In genomic region chr11:76569436-76569835, GRCm38 (mm10) we compare ENCODE assay signal across 9 mouse cellular contexts. TPM values are rescaled to one million over a fixed set of nuclear protein-coding genes. Genes with fewer than 3 reads are reported as not detected.
A peak's percentile ranks its signal among the peaks of the same experiment; 100 is the strongest.
DNase-seq lines count a peak whose midpoint lies in the region; ATAC-seq lines count a peak whose summit lies in the region.
"Had no signal": no experiment of that assay in that cellular context is flagged by ENCODE, and none has a peak within 500 bp of the region (broad histone marks: within the 10 kb centered on the region; RNA-seq: fewer than 3 reads in every experiment).

No protein-coding gene starts in this region.

- 44% methylated on average over 3 of the region's 3 CpGs for WGBS in kidney, embryonic 14.5 days
- 37% methylated on average over 3 of the region's 3 CpGs for WGBS in embryonic facial prominence, embryonic 13.5 days
- WGBS in hindbrain, embryonic 16.5 days: 31% methylated on average over 3 of the region's 3 CpGs
- 37% methylated on average over 3 of the region's 3 CpGs for WGBS in neural tube, embryonic 14.5 days

- H3K27me3 ChIP-seq in kidney, embryonic 14.5 days (ENCODE audit: control insufficient read depth, insufficient read depth, low read length): no peaks in the 10 kb centered on the region
- peaks cover 7% of the 10 kb centered on the region; the same call in 1 of the 2 replicates for H3K27me3 ChIP-seq in embryonic facial prominence, embryonic 13.5 days
- H3K27me3 ChIP-seq in hindbrain, embryonic 16.5 days (replicated peaks; ENCODE audit: control insufficient read depth, insufficient read depth, low read length): no peaks in the 10 kb centered on the region
- no peaks in the 10 kb centered on the region for H3K27me3 ChIP-seq in neural tube, embryonic 14.5 days (ENCODE audit: control insufficient read depth, insufficient read depth, low read length)

- DNase-seq in kidney, postnatal 4 days: no peak
- no peak for DNase-seq in testis, postnatal 14 days (ENCODE audit: low spot score)
- DNase-seq in right cerebral cortex, postnatal 14 days: no peak
- DNase-seq in thymus, adult 18-20 months: no peak
- DNase-seq: cerebellum, adult 11-12 months had no signal

- ATAC-seq in kidney, embryonic 14.5 days (ENCODE audit: low FRiP score, low TSS enrichment): no peak
- ATAC-seq in embryonic facial prominence, embryonic 13.5 days (ENCODE audit: insufficient number of reproducible peaks, insufficient read depth, low FRiP score, low TSS enrichment, low read depth): no peak
- no peak for ATAC-seq in hindbrain, embryonic 16.5 days
- ATAC-seq in neural tube, embryonic 14.5 days (ENCODE audit: low read depth): no peak

- H3K4me3 ChIP-seq in kidney, embryonic 14.5 days (ENCODE audit: low read length): peak overlapping the region; percentile 61; the same call in 1 of the 2 replicates
- H3K4me3 ChIP-seq in embryonic facial prominence, embryonic 13.5 days: peak overlapping the region; percentile 71; the same call in 1 of the 2 replicates
- H3K4me3 ChIP-seq in hindbrain, embryonic 16.5 days (ENCODE audit: low read length): peak overlapping the region; percentile 60
- peak overlapping the region; percentile 56; the same call in 1 of the 2 replicates for H3K4me3 ChIP-seq in neural tube, embryonic 14.5 days (ENCODE audit: low read depth, low read length)

- H3K36me3 ChIP-seq in kidney, embryonic 14.5 days (ENCODE audit: control insufficient read depth, insufficient read depth, low read length): no peaks in the 10 kb centered on the region
- H3K36me3 ChIP-seq in embryonic facial prominence, embryonic 13.5 days: no peaks in the 10 kb centered on the region
- no peaks in the 10 kb centered on the region for H3K36me3 ChIP-seq in hindbrain, embryonic 16.5 days (ENCODE audit: control insufficient read depth, insufficient read depth, low read length)
- H3K36me3 ChIP-seq in neural tube, embryonic 14.5 days (ENCODE audit: control insufficient read depth, insufficient read depth, low read length): no peaks in the 10 kb centered on the region

- H3K4me1 ChIP-seq in kidney, embryonic 14.5 days (ENCODE audit: control insufficient read depth, insufficient read depth, low read length): peaks cover 32% of the 10 kb centered on the region
- peaks cover 79% of the 10 kb centered on the region for H3K4me1 ChIP-seq in embryonic facial prominence, embryonic 13.5 days
- H3K4me1 ChIP-seq in hindbrain, embryonic 16.5 days (ENCODE audit: control insufficient read depth, insufficient read depth, low read depth, low read length): peaks cover 24% of the 10 kb centered on the region
- H3K4me1 ChIP-seq in neural tube, embryonic 14.5 days (ENCODE audit: control insufficient read depth, insufficient read depth, low read length): peaks cover 19% of the 10 kb centered on the region

- no peak overlapping the region for H3K9ac ChIP-seq in kidney, embryonic 14.5 days (ENCODE audit: low read depth, low read length)
- H3K9ac ChIP-seq in embryonic facial prominence, embryonic 13.5 days: peak overlapping the region; percentile 12; the same call in 1 of the 2 replicates
- peak overlapping the region; percentile 83 for H3K9ac ChIP-seq in hindbrain, embryonic 16.5 days (ENCODE audit: low read depth, low read length)
- H3K9ac ChIP-seq in neural tube, embryonic 14.5 days (replicated peaks; ENCODE audit: low read depth, low read length): no peak overlapping the region

- no peak overlapping the region for H3K27ac ChIP-seq in kidney, embryonic 14.5 days (ENCODE audit: low read depth, low read length)
- H3K27ac ChIP-seq in embryonic facial prominence, embryonic 13.5 days: no peak overlapping the region
- H3K27ac ChIP-seq in hindbrain, embryonic 16.5 days (ENCODE audit: low read depth, low read length): no peak overlapping the region; the same call in 1 of the 2 replicates
- no peak overlapping the region for H3K27ac ChIP-seq in neural tube, embryonic 14.5 days (ENCODE audit: low read depth, low read length)

- H3K4me2 ChIP-seq in kidney, embryonic 14.5 days (replicated peaks; ENCODE audit: low read depth, low read length): peak overlapping the region; percentile 66
- H3K4me2 ChIP-seq in embryonic facial prominence, embryonic 13.5 days: peak overlapping the region; percentile 98
- H3K4me2 ChIP-seq in hindbrain, embryonic 16.5 days (ENCODE audit: low read length): peak overlapping the region; percentile 63
- peak overlapping the region; percentile 88 for H3K4me2 ChIP-seq in neural tube, embryonic 14.5 days (ENCODE audit: low read depth, low read length)

- no peaks in the 10 kb centered on the region for H3K9me3 ChIP-seq in kidney, embryonic 14.5 days (ENCODE audit: control insufficient read depth, low read length)
- H3K9me3 ChIP-seq in embryonic facial prominence, embryonic 13.5 days: no peaks in the 10 kb centered on the region
- no peaks in the 10 kb centered on the region for H3K9me3 ChIP-seq in hindbrain, embryonic 16.5 days (ENCODE audit: control insufficient read depth, low read length)
- no peaks in the 10 kb centered on the region for H3K9me3 ChIP-seq in neural tube, embryonic 14.5 days (ENCODE audit: control insufficient read depth, low read length)

RNA-seq across cellular contexts. Expression of gene Abr, which starts 52.7 kb away (rescaled TPM):
- 31.8 and 57.7 TPM in 2 replicates for polyA plus RNA-seq in kidney, embryonic 14.5 days (2014; fragmentation: Nextera tagmentation; extraction: Ambion mirVana)
- polyA plus RNA-seq in embryonic facial prominence, embryonic 13.5 days (2015; fragmentation: Nextera tagmentation; extraction: Ambion mirVana): 35.5 and 39.1 TPM in 2 replicates
- polyA plus RNA-seq in hindbrain, embryonic 16.5 days (2015; fragmentation: Nextera tagmentation; extraction: Ambion mirVana): 85.2 and 102 TPM in 2 replicates
- 99.2 and 115 TPM in 2 replicates for polyA plus RNA-seq in neural tube, embryonic 14.5 days (2014; fragmentation: Nextera tagmentation; extraction: Ambion mirVana)

Comparison
In these comparisons a context has a peak if more than half of its experiments do, and no peak if none do; other contexts are left out.
1. H3K9ac ChIP-seq: peak in embryonic facial prominence, embryonic 13.5 days (single experiment) and hindbrain, embryonic 16.5 days (single experiment); none in kidney, embryonic 14.5 days (single experiment) and neural tube, embryonic 14.5 days (single experiment).
2. Peak in every context shown above with its lines, with median percentiles within 50 percentile points of each other: H3K4me2 ChIP-seq and H3K4me3 ChIP-seq.